ENCODE assay signal across 18 mouse cellular contexts in the genomic region with DNA sequence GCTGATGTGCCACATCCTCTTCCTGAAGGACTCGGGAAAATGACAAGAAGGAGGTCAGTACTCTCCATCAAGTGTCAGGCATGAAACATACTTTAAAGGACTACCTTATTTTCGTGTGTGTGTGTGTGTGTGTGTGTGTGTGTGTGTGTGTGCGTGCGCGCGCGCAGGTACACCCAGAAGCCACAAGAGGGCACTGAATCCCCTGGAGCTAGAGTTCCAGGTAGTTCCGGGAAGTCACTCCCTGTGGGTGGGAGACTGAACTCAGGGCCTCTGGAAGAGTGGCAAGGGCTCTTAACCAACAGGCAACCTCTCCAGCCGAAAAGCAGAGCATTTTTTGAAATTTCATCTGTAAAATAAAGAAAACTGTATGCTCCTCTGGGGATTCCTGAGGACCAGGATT.
DNase-seq lines count a peak whose midpoint lies in the region; ATAC-seq and TF ChIP-seq lines count a peak whose summit lies in the region.
"Had no signal": no experiment of that assay in that cellular context is flagged by ENCODE, and none has a peak within 500 bp of the region (broad histone marks: within the 10 kb centered on the region; RNA-seq: fewer than 3 reads in every experiment).

No protein-coding gene starts in this region.

- no peaks in the 10 kb centered on the region for H3K27me3 ChIP-seq in kidney, postnatal 0 days (ENCODE audit: insufficient read depth, low read length)
- no peaks in the 10 kb centered on the region for H3K27me3 ChIP-seq in E14TG2a.4 (ENCODE audit: insufficient read depth, low read length)
- no peaks in the 10 kb centered on the region for H3K27me3 ChIP-seq in stomach, postnatal 0 days (ENCODE audit: control insufficient read depth, insufficient read depth, low read length)
- H3K27me3 ChIP-seq: hindbrain, embryonic 12.5 days had no signal

- H3K4me3 ChIP-seq in kidney, postnatal 0 days (replicated peaks; ENCODE audit: low read depth, low read length) = no peak overlapping the region
- no peak overlapping the region for H3K4me3 ChIP-seq in E14TG2a.4 (replicated peaks; ENCODE audit: low read length)
- H3K4me3 ChIP-seq in stomach, postnatal 0 days (ENCODE audit: low read depth, low read length) = no peak overlapping the region
- H3K4me3 ChIP-seq: embryonic facial prominence, embryonic 10.5 days; heart, embryonic 10.5 days; hindbrain, embryonic 12.5 days had no signal

- H3K9ac ChIP-seq in kidney, postnatal 0 days (ENCODE audit: low read depth, low read length) = no peak overlapping the region
- no peak overlapping the region for H3K9ac ChIP-seq in stomach, postnatal 0 days (ENCODE audit: low read length)
- H3K9ac ChIP-seq: hindbrain, embryonic 12.5 days had no signal

- H3K4me2 ChIP-seq in kidney, postnatal 0 days (ENCODE audit: low read length) = no peak overlapping the region
- H3K4me2 ChIP-seq in stomach, postnatal 0 days (replicated peaks; ENCODE audit: low read depth) = no peak overlapping the region
- H3K4me2 ChIP-seq: hindbrain, embryonic 12.5 days had no signal

- no peaks in the 10 kb centered on the region for H3K36me3 ChIP-seq in kidney, postnatal 0 days (ENCODE audit: insufficient read depth, low read length)
- H3K36me3 ChIP-seq in E14TG2a.4 (ENCODE audit: insufficient read depth, low read length) = no peaks in the 10 kb centered on the region
- no peaks in the 10 kb centered on the region for H3K36me3 ChIP-seq in stomach, postnatal 0 days (ENCODE audit: control insufficient read depth, insufficient read depth, low read length)
- H3K36me3 ChIP-seq: embryonic facial prominence, embryonic 10.5 days; heart, embryonic 10.5 days; hindbrain, embryonic 12.5 days had no signal

- peak; percentile 15; the same call in 1 of the 2 replicates for TF ChIP-seq CTCF in kidney, postnatal 0 days (IDR thresholded peaks at IDR 0.05; ENCODE audit: low read depth)
- TF ChIP-seq CTCF in E14TG2a.4 (conservative IDR thresholded peaks at IDR 0.05; ENCODE audit: low read length) = peak; percentile 42
- TF ChIP-seq CTCF in stomach, postnatal 0 days (IDR thresholded peaks at IDR 0.05; ENCODE audit: low read depth) = peak; percentile 19; the same call in 1 of the 2 replicates

- no peaks in the 10 kb centered on the region for H3K9me3 ChIP-seq in kidney, postnatal 0 days (replicated peaks; ENCODE audit: low read length)
- no peaks in the 10 kb centered on the region for H3K9me3 ChIP-seq in E14TG2a.4 (ENCODE audit: low read length)
- no peaks in the 10 kb centered on the region for H3K9me3 ChIP-seq in stomach, postnatal 0 days (ENCODE audit: control insufficient read depth, low read length)
- H3K9me3 ChIP-seq: heart, embryonic 10.5 days; hindbrain, embryonic 12.5 days had no signal

- TF ChIP-seq EP300 in stomach, postnatal 0 days (optimal IDR thresholded peaks at IDR 0.05) = no peak

- no peaks in the 10 kb centered on the region for H3K4me1 ChIP-seq in kidney, postnatal 0 days (replicated peaks; ENCODE audit: insufficient read depth, low read length)
- 0 out of 2 replicates have a peak, but pooled peaks cover 4% of the 10 kb centered on the region for H3K4me1 ChIP-seq in E14TG2a.4 (replicated peaks; ENCODE audit: low read depth, low read length)
- H3K4me1 ChIP-seq in stomach, postnatal 0 days (replicated peaks; ENCODE audit: control insufficient read depth, insufficient read depth) = no peaks in the 10 kb centered on the region
- H3K4me1 ChIP-seq: hindbrain, embryonic 12.5 days had no signal

- ATAC-seq in kidney, postnatal 0 days (replicated peaks; ENCODE audit: low FRiP score, low read depth) = no peak
- ATAC-seq in stomach, postnatal 0 days (ENCODE audit: low FRiP score, low TSS enrichment) = no peak
- no peak for ATAC-seq in cerebellum, adult (ENCODE audit: insufficient number of reproducible peaks, low FRiP score, low TSS enrichment)
- ATAC-seq: forebrain, embryonic 14.5 days; hindbrain, embryonic 16.5 days had no signal

- no peak overlapping the region for H3K27ac ChIP-seq in kidney, postnatal 0 days
- H3K27ac ChIP-seq in stomach, postnatal 0 days (replicated peaks) = no peak overlapping the region
- H3K27ac ChIP-seq: embryonic facial prominence, embryonic 10.5 days; heart, embryonic 10.5 days; hindbrain, embryonic 12.5 days had no signal

- 98% methylated on average over 9 of the region's 9 CpGs for WGBS in kidney, postnatal 0 days
- 95% methylated on average over 9 of the region's 9 CpGs for WGBS in stomach, postnatal 0 days

- no peak for DNase-seq in kidney, postnatal 0 days (ENCODE audit: low spot score)
- DNase-seq in kidney, postnatal 25 days = no peak
- peak; percentile 23 for DNase-seq in ES-CJ7 (ENCODE audit: low read depth, low spot score)
- peak; percentile 7 for DNase-seq in stomach, postnatal 0 days (ENCODE audit: low spot score)
- DNase-seq: adrenal gland, adult 2 months; adrenal gland, postnatal 25 days; cerebellum, adult 2 months; cerebellum, postnatal 10 days; gastrocnemius, postnatal 36 days; heart, postnatal 10 days; heart, postnatal 4 days had no signal

Comparison
In these comparisons a context has a peak if more than half of its experiments do, and no peak if none do; other contexts are left out.
1. DNase-seq: peak in ES-CJ7 (single experiment) and stomach, postnatal 0 days (single experiment); none in kidney, postnatal 0 days (single experiment) and kidney, postnatal 25 days (0 of 2).
2. Peak in every context shown above with its lines, with median percentiles within 50 percentile points of each other: CTCF ChIP-seq.